Mouse (Mus musculus) kidney, postnatal 0 days (tissue): ENCODE measurements around the gene Myl3. TPM values are rescaled to one million over a fixed set of nuclear protein-coding genes. Genes with fewer than 3 reads are reported as not detected.

Experiments used
- ATAC-seq: fragments of 200-750 bp; cut with Nextera tagmentation; replicated peaks from 2 replicates; pipeline ENCODE4 v1.8.0; 2017; ENCODE audit warnings: low read depth, moderate number of reproducible peaks, moderate TSS enrichment, moderate library complexity; ENCODE audit not compliant: low FRiP score
- DNase-seq: peaks from one replicate; pipeline ENCODE4 v3.0.0-alpha.2; 2016; ENCODE audit warnings: low spot score
- H3K27ac ChIP-seq: fragments of 300-500 bp; sonication (generic); 2 replicates; pipeline ENCODE4 v1.5.1; 2014; ENCODE audit warnings: mild to moderate bottlenecking
- H3K27me3 ChIP-seq: fragments of 300-500 bp; sonication (generic); 2 replicates; pipeline ENCODE4 v1.6.1; 2014; ENCODE audit warnings: low read length, mixed read lengths; ENCODE audit not compliant: insufficient read depth
- H3K36me3 ChIP-seq: fragments of 300-500 bp; sonication (generic); 2 replicates; pipeline ENCODE4 v1.6.1; 2014; ENCODE audit warnings: low read length, mixed read lengths; ENCODE audit not compliant: insufficient read depth
- H3K4me1 ChIP-seq: fragments of 300-500 bp; sonication (generic); replicated peaks from 2 replicates; pipeline ENCODE4 v1.6.1; 2014; ENCODE audit warnings: antibody characterized with exemption, low read length, mixed read lengths; ENCODE audit not compliant: insufficient read depth
- H3K4me2 ChIP-seq: fragments of 300-500 bp; sonication (generic); 2 replicates; pipeline ENCODE4 v1.6.1; 2014; ENCODE audit warnings: mild to moderate bottlenecking, low read length, moderate library complexity, mixed read lengths
- H3K4me3 ChIP-seq: fragments of 300-500 bp; sonication (generic); replicated peaks from 2 replicates; pipeline ENCODE4 v1.5.1; 2014; ENCODE audit warnings: low read depth, low read length
- H3K9ac ChIP-seq: fragments of 300-500 bp; sonication (generic); 2 replicates; pipeline ENCODE4 v1.6.1; 2014; ENCODE audit warnings: low read depth, low read length
- H3K9me3 ChIP-seq: fragments of 300-500 bp; sonication (generic); replicated peaks from 2 replicates; pipeline ENCODE4 v1.6.1; 2016; ENCODE audit warnings: low read length, inconsistent platforms, mixed read lengths
- CTCF ChIP-seq: IDR thresholded peaks from 2 replicates; pipeline ENCODE4 v1.5.1; 2016; ENCODE audit warnings: antibody characterized with exemption, low read depth, mild to moderate bottlenecking, moderate library complexity
- WGBS: fragments of 180-500 bp; shearing (Covaris S2); extraction: QIAGEN DNeasy Blood & Tissue Kit; methylation state at CpG from one replicate; pipeline ENCODE4 v1.1.7; 2014; 5-methylcytosine and 5-hydroxymethylcytosine counted together
- polyA plus RNA-seq: library from polyadenylated mRNA; unstranded; fragments of >200 nt; fragmentation: Nextera tagmentation; extraction: Ambion mirVana; gene quantifications from 2 replicates; pipeline ENCODE4 v1.2.1, GENCODE M21; 2015

The Myl3 gene
- polyA plus RNA-seq, 1 experiment from 2014 or later: 1.5 TPM

DNA sequence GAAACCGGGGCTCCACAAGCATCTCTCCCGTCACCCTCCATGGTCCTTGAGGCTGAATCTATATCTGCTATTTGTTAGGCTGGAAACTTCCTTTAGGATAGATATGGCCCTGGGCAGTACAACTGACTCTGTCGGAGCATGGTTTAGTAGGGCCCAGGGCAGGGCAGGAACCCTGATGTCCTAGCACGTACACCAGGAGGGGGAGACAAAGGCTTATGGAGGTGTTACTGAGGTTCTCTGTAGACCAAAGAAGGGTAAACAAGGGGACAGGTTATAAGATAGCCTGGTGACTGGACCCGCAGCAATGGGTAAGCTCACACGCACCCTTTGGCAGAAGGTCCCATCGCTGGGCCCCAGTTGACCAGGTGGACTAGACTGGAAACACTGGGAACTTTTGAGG, 36.9 kb downstream of the Myl3 start:
- no peaks in the 10 kb centered on the region for H3K9me3 ChIP-seq
- 0 out of 2 replicates have a peak, but pooled peaks cover 3% of the 10 kb centered on the region for H3K4me1 ChIP-seq
- H3K4me3 ChIP-seq: no peak overlapping the region
- H3K27me3 ChIP-seq: no peaks in the 10 kb centered on the region
- H3K9ac ChIP-seq: no peak overlapping the region
- H3K36me3 ChIP-seq: no peaks in the 10 kb centered on the region
- H3K27ac ChIP-seq: no peak overlapping the region
- peak; percentile 28; the same call in 1 of the 2 replicates for TF ChIP-seq CTCF
- no peak overlapping the region for H3K4me2 ChIP-seq
- ATAC-seq (no peak), DNase-seq (no peak)
- WGBS: 82% methylated on average over 7 of the region's 7 CpGs

DNA sequence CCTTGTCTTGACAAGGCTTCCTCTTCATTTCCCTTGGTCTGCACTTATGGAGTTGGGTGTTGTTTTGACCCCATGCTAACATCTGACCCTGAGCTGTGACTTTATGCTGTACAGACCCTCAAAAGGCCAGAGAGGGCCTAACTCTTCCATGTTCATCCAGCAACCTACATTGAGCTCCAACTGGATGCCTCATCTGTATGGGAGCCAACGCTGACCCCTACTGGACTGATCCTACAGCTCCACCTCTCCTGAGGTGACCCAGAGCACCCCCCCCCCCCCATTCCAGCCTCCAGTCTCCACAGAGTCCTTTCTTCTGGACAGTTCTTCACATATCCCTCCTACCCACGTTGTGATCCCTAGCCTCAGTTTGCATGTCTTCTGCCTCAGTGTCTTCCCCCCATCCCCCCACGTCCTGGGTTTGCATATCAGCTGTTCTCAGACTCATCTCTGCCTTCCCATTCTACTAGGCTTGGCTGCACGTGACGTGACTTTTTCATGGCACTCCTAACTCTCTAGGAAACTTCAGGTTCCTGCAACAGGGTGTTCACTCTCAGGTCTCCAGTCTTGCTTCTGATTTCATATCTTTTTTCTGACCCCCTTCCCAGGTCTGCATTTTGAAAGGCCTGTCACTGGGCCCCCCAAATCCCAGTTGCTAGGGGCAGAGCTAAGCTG, 37.7 kb downstream of the Myl3 start:
- H3K4me3 ChIP-seq: no peak overlapping the region
- no peak overlapping the region for H3K9ac ChIP-seq
- 61% methylated on average over 5 of the region's 5 CpGs for WGBS
- no peaks in the 10 kb centered on the region for H3K9me3 ChIP-seq
- no peaks in the 10 kb centered on the region for H3K36me3 ChIP-seq
- H3K4me1 ChIP-seq: 0 out of 2 replicates have a peak, but pooled peaks cover 3% of the 10 kb centered on the region
- TF ChIP-seq CTCF: peak; percentile 64
- ATAC-seq (no peak), DNase-seq (peak; percentile 61)
- no peaks in the 10 kb centered on the region for H3K27me3 ChIP-seq
- no peak overlapping the region for H3K4me2 ChIP-seq
- H3K27ac ChIP-seq: no peak overlapping the region

- Histone ChIP-seq H3K27me3 (no peaks in the 10 kb centered on the region), H3K4me2 (peak overlapping the region; percentile 87), H3K4me3 (peak overlapping the region; percentile 41), H3K4me1 (0 out of 2 replicates have a peak, but pooled peaks cover 3% of the 10 kb centered on the region), H3K9me3 (no peaks in the 10 kb centered on the region), H3K9ac (peak overlapping the region; percentile 62), H3K27ac (peak overlapping the region; percentile 25; the same call in 1 of the 2 replicates), H3K36me3 (no peaks in the 10 kb centered on the region)
- WGBS: under 1% methylated on average over 40 of the region's 43 CpGs
- DNase-seq: peak; percentile 93
- peak; percentile 90 for ATAC-seq
- TF ChIP-seq CTCF: peak; percentile 97
Measured at GRCm38 (mm10) chr9:110781256-110781721, 39.6 kb downstream of the Myl3 start.

DNA sequence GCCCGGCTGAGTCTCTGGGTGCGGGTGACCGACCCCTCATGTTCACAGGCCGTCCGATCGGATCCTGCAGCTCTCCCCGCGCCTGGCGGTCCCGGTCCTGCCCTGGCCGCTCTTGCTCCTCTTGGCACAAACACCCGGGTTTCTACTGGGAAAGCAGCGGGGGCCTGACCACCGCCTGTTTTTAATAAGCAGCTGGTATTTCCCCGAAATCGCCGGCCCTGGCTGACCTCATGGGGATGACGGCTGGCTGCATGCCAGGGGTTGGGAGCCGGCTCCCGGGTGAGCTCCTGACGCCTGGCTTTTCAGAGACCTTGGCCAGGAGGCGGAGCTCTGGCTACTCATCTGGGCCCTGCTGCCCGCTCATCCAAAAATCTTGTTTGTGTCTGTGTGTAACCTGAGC, 40.1 kb downstream of the Myl3 start:
- no peaks in the 10 kb centered on the region for H3K9me3 ChIP-seq
- peak; percentile 74 for DNase-seq
- H3K4me1 ChIP-seq: 0 out of 2 replicates have a peak, but pooled peaks cover 3% of the 10 kb centered on the region
- WGBS: under 1% methylated on average over 23 of the region's 23 CpGs
- H3K4me2 ChIP-seq: peak overlapping the region; percentile 87
- no peak; the same call in none of the 2 replicates for TF ChIP-seq CTCF
- peak overlapping the region; percentile 62 for H3K9ac ChIP-seq
- no peaks in the 10 kb centered on the region for H3K36me3 ChIP-seq
- no peaks in the 10 kb centered on the region for H3K27me3 ChIP-seq
- ATAC-seq: peak; percentile 52
- H3K4me3 ChIP-seq: peak overlapping the region; percentile 41
- H3K27ac ChIP-seq: peak overlapping the region; percentile 25; the same call in 1 of the 2 replicates

- Histone ChIP-seq H3K9me3 (no peaks in the 10 kb centered on the region), H3K27me3 (no peaks in the 10 kb centered on the region), H3K4me2 (no peak overlapping the region), H3K36me3 (no peaks in the 10 kb centered on the region), H3K9ac (no peak overlapping the region), H3K4me3 (no peak overlapping the region), H3K27ac (no peak overlapping the region), H3K4me1 (0 out of 2 replicates have a peak, but pooled peaks cover 3% of the 10 kb centered on the region)
- ATAC-seq: no peak
- WGBS: 35% methylated on average over 1 of the region's 1 CpGs
- DNase-seq: no peak
- TF ChIP-seq CTCF: no peak
Measured at GRCm38 (mm10) chr9:110783611-110784010, 42.0 kb downstream of the Myl3 start.

DNA sequence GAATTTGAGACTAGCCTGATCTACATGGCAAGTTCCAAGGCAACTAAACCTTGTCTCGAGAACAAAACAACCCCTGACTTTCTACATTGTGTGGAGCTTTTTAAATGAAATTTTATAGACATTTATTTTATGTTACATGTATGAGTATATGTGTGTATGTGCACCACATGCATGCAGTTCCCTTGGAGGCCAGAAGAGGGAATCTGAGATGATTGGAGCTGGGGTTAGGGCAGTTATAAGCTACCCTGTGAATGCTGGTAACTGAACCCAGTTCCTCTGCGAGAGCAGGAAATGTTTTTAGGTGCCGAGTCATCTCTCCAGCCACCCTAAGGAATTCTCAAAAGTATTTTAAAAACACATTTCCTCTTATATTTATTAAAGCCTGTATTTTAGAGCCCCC, 46.5 kb downstream of the Myl3 start:
- Histone ChIP-seq H3K27ac (no peak overlapping the region), H3K9me3 (no peaks in the 10 kb centered on the region), H3K4me1 (no peaks in the 10 kb centered on the region), H3K27me3 (no peaks in the 10 kb centered on the region), H3K4me3 (no peak overlapping the region), H3K36me3 (no peaks in the 10 kb centered on the region), H3K9ac (no peak overlapping the region), H3K4me2 (no peak overlapping the region)
- WGBS: 90% methylated on average over 3 of the region's 3 CpGs
- TF ChIP-seq CTCF: 0 out of 2 replicates have a peak, but pooled peaks have one; percentile 9
- ATAC-seq (no peak), DNase-seq (no peak)
